ENCODE assay signal across 8 mouse cellular contexts in the genomic region with DNA sequence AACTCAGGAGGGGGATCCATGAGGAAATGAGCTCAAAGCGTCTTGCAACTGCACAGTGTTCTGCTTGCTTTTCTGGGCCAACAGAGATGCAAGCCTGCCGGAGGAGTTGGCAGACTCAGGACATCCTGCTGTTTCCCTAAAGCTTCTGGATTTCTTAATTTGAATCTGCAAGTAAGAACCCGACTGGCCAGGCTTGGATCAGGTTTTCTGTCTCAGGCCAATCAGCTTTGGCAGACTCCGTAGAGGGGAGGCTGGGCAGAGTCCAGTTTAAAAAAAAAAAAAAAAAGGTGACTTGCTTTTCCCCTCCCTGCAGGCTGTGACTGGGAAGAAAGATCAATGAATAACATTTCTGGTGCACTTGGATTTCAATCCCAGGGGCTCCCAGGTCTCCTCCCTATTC. TPM values are rescaled to one million over a fixed set of nuclear protein-coding genes. Genes with fewer than 3 reads are reported as not detected.
A peak's percentile ranks its signal among the peaks of the same experiment; 100 is the strongest.
DNase-seq lines count a peak whose midpoint lies in the region; ATAC-seq and TF ChIP-seq lines count a peak whose summit lies in the region.

No protein-coding gene starts in this region.

- H3K9ac ChIP-seq in intestine, embryonic 16.5 days (ENCODE audit: low read depth, low read length), result peak overlapping the region; percentile 39; the same call in 1 of the 2 replicates
- H3K9ac ChIP-seq in liver, embryonic 14.5 days (replicated peaks), result no peak overlapping the region

- no peak for TF ChIP-seq CTCF in liver, embryonic 14.5 days (IDR thresholded peaks at IDR 0.05; ENCODE audit: low read depth)

- H3K27ac ChIP-seq in intestine, embryonic 16.5 days (ENCODE audit: low read length), result peak overlapping the region; percentile 77
- H3K27ac ChIP-seq in liver, embryonic 14.5 days, result no peak overlapping the region

- peak; percentile 36 for DNase-seq in gastrocnemius, postnatal 14 days
- DNase-seq in gastrocnemius, postnatal 10 days, result no peak
- peak; percentile 95 for DNase-seq in R1 (ENCODE audit: low read depth, low spot score)
- DNase-seq in liver, embryonic 14.5 days (ENCODE audit: low read depth in 3 of 3, low spot score in 3 of 3), result no peak
- no peak for DNase-seq in ovary, postnatal 10 days (ENCODE audit: low spot score)
- DNase-seq in spleen, postnatal 14 days (ENCODE audit: low spot score in 2 of 2), result no peak
- DNase-seq in cerebellum, adult 11 months, result no peak

- 27% methylated on average over 4 of the region's 4 CpGs for WGBS in intestine, embryonic 16.5 days
- 66% methylated on average over 4 of the region's 4 CpGs for WGBS in liver, embryonic 14.5 days (ENCODE audit: insufficient replicate concordance)

- intact Hi-C loops in gastrocnemius, postnatal 14 days (cut with DNase I; ENCODE audit: low total_unique reads), result no loop called here

- H3K4me3 ChIP-seq in intestine, embryonic 16.5 days (ENCODE audit: low read length), result peak overlapping the region; percentile 43
- H3K4me3 ChIP-seq in liver, embryonic 14.5 days (ENCODE audit: insufficient read depth in 1 of 2, low read depth in 2 of 2, low read length in 2 of 2), result peak overlapping the region; percentile 3 to 33; a peak in 1 of 4 replicates

- no peak for TF ChIP-seq EP300 in liver, embryonic 14.5 days (IDR thresholded peaks at IDR 0.05; ENCODE audit: low read depth)

- H3K9me3 ChIP-seq in intestine, embryonic 16.5 days (ENCODE audit: control insufficient read depth, low read length), result no peaks in the 10 kb centered on the region
- H3K9me3 ChIP-seq in liver, embryonic 14.5 days (ENCODE audit: control insufficient read depth, low read length), result no peaks in the 10 kb centered on the region; the same call in 1 of the 2 replicates

- peak overlapping the region; percentile 37 for H3K4me2 ChIP-seq in intestine, embryonic 16.5 days (ENCODE audit: low read depth, low read length)
- peak overlapping the region; percentile 40 for H3K4me2 ChIP-seq in liver, embryonic 14.5 days (ENCODE audit: low read depth)

- H3K36me3 ChIP-seq in intestine, embryonic 16.5 days (ENCODE audit: control insufficient read depth, insufficient read depth, low read length), result no peaks in the 10 kb centered on the region
- no peaks in the 10 kb centered on the region for H3K36me3 ChIP-seq in liver, embryonic 14.5 days (replicated peaks; ENCODE audit: control insufficient read depth, insufficient read depth, low read depth)

- H3K27me3 ChIP-seq in intestine, embryonic 16.5 days (replicated peaks; ENCODE audit: control insufficient read depth, insufficient read depth, low read length), result no peaks in the 10 kb centered on the region
- no peaks in the 10 kb centered on the region for H3K27me3 ChIP-seq in liver, embryonic 14.5 days (ENCODE audit: control insufficient read depth, insufficient read depth, low read length)

- H3K4me1 ChIP-seq in intestine, embryonic 16.5 days (ENCODE audit: control insufficient read depth, insufficient read depth, low read length), result peaks cover 27% of the 10 kb centered on the region
- H3K4me1 ChIP-seq in liver, embryonic 14.5 days (replicated peaks; ENCODE audit: control insufficient read depth in 2 of 2, insufficient read depth in 2 of 2, low read length in 1 of 2), result peaks cover 19% of the 10 kb centered on the region in 2 experiments

- peak; percentile 32; the same call in 1 of the 2 replicates for ATAC-seq in intestine, embryonic 16.5 days
- ATAC-seq in liver, embryonic 14.5 days (ENCODE audit: insufficient read depth), result no peak

RNA-seq across cellular contexts. Expression of gene Vdac1, which starts 2.1 kb away (rescaled TPM):
- total RNA-seq in gastrocnemius, postnatal 14 days (2021), result 1,000 to 10,000 TPM; 1,133 to 1,268 TPM
- 1,000 to 10,000 TPM; 1,018 to 1,167 TPM for total RNA-seq in gastrocnemius, postnatal 10 days (2021)
- 311 and 337 TPM in 2 replicates for polyA plus RNA-seq in intestine, embryonic 16.5 days (2015; fragmentation: Nextera tagmentation; extraction: Ambion mirVana)
- 47.0 and 58.9 TPM in 2 replicates for polyA plus RNA-seq in liver, embryonic 14.5 days (2012; rRNA removed)
- polyA plus RNA-seq in liver, embryonic 14.5 days (2014; fragmentation: Nextera tagmentation; extraction: Ambion mirVana), result 102 and 106 TPM in 2 replicates

RNA-seq across cellular contexts. Expression of gene 9530068E07Rik, which starts 37.7 kb away (rescaled TPM):
- total RNA-seq in gastrocnemius, postnatal 14 days (2021), result 10 to 100 TPM; 57.9 to 62.0 TPM
- total RNA-seq in gastrocnemius, postnatal 10 days (2021), result 10 to 100 TPM; 76.7 to 83.4 TPM
- polyA plus RNA-seq in intestine, embryonic 16.5 days (2015; fragmentation: Nextera tagmentation; extraction: Ambion mirVana), result 144 and 153 TPM in 2 replicates
- 26.6 and 31.3 TPM in 2 replicates for polyA plus RNA-seq in liver, embryonic 14.5 days (2012; rRNA removed)
- 44.7 and 49.8 TPM in 2 replicates for polyA plus RNA-seq in liver, embryonic 14.5 days (2014; fragmentation: Nextera tagmentation; extraction: Ambion mirVana)

Comparison
In these comparisons a context has a peak if more than half of its experiments do, and no peak if none do; other contexts are left out.
1. DNase-seq: peak in gastrocnemius, postnatal 14 days (single experiment) and R1 (single experiment); none in gastrocnemius, postnatal 10 days (single experiment), liver, embryonic 14.5 days (0 of 3), ovary, postnatal 10 days (single experiment), spleen, postnatal 14 days (0 of 2) and cerebellum, adult 11 months (single experiment).